Mouse (Mus musculus) C2C12 (cell line): ENCODE measurements around the gene Slc25a19.

Source experiments
- CEBPB ChIP-seq: IDR thresholded peaks from one replicate; pipeline ENCODE4 v1.6.1; 2011; ENCODE audit warnings: low read depth, mild to moderate bottlenecking, control low read depth, moderate library complexity
- CTCF ChIP-seq: IDR thresholded peaks from one replicate; pipeline ENCODE4 v1.5.1; 2011; ENCODE audit not compliant: control insufficient read depth, insufficient read depth, insufficient read length
- MAX ChIP-seq: IDR thresholded peaks from one replicate; pipeline ENCODE4 v1.6.1; 2011; ENCODE audit warnings: mild to moderate bottlenecking, control low read depth
- MYOD1 ChIP-seq: IDR thresholded peaks from one replicate; pipeline ENCODE4 v1.6.1; 2011; ENCODE audit warnings: low read depth; ENCODE audit not compliant: control insufficient read depth, insufficient read length

GRCm38 (mm10) chr11:115644308-115644707, 16.2 kb upstream of the Slc25a19 start:
- no peak for TF ChIP-seq CTCF
- no peak for TF ChIP-seq MAX
- TF ChIP-seq CEBPB: no peak
- TF ChIP-seq MYOD1: no peak
